Mouse (Mus musculus): ENCODE data around the gene 1700109H08Rik.
"Not testable (repeated sequence)": the region's sequence is repeated elsewhere in the genome, so short reads cannot be mapped to it uniquely, and the experiment has no call there.

1700109H08Rik gene

GRCm38 (mm10) chr5:3598766-3599165 lies 27.4 kb downstream of the 1700109H08Rik start:
- no peak for DNase-seq (ENCODE audit: low read depth, low spot score)

GRCm38 (mm10) chr5:3600298-3600697 lies 28.9 kb downstream of the 1700109H08Rik start:
- DNase-seq (ENCODE audit: low read depth, low spot score): no peak

GRCm38 (mm10) chr5:3600790-3601189 lies 29.4 kb downstream of the 1700109H08Rik start:
- no peak for DNase-seq (ENCODE audit: low read depth, low spot score)

GRCm38 (mm10) chr5:3607114-3607513 lies 35.7 kb downstream of the 1700109H08Rik start:
- DNase-seq (ENCODE audit: low read depth, low spot score): no peak

- DNase-seq (ENCODE audit: low read depth, low spot score): no peak
Measured at GRCm38 (mm10) chr5:3609241-3609640, 37.9 kb downstream of the 1700109H08Rik start.

GRCm38 (mm10) chr5:3611835-3612234 lies 40.5 kb downstream of the 1700109H08Rik start:
- DNase-seq (ENCODE audit: low read depth, low spot score): not testable (repeated sequence)

- no peak for DNase-seq (ENCODE audit: low read depth, low spot score)
Measured at GRCm38 (mm10) chr5:3620486-3620885, 49.1 kb downstream of the 1700109H08Rik start.

- no peak for DNase-seq (ENCODE audit: low read depth, low spot score)
Measured at GRCm38 (mm10) chr5:3630055-3630454, 58.7 kb downstream of the 1700109H08Rik start.

GRCm38 (mm10) chr5:3631512-3632271 lies 60.3 kb downstream of the 1700109H08Rik start:
- DNase-seq (ENCODE audit: low read depth, low spot score): no peak

GRCm38 (mm10) chr5:3632285-3632684 lies 60.9 kb downstream of the 1700109H08Rik start:
- DNase-seq (ENCODE audit: low read depth, low spot score): no peak

GRCm38 (mm10) chr5:3633315-3633714 lies 61.9 kb downstream of the 1700109H08Rik start:
- no peak for DNase-seq (ENCODE audit: low read depth, low spot score)

GRCm38 (mm10) chr5:3633951-3634350 lies 62.6 kb downstream of the 1700109H08Rik start:
- no peak for DNase-seq (ENCODE audit: low read depth, low spot score)
